Mouse (Mus musculus) lung, embryonic 15.5 days (tissue): ENCODE data around the gene Gucy2d. TPM values are rescaled to one million over a fixed set of nuclear protein-coding genes. Genes with fewer than 3 reads are reported as not detected.

ENCODE experiments used
- ATAC-seq: fragments of 200-750 bp; cut with Nextera tagmentation; 2 replicates; pipeline ENCODE4 v1.8.0; 2017; ENCODE audit warnings: moderate number of reproducible peaks, borderline replicate concordance; ENCODE audit not compliant: low FRiP score, low TSS enrichment; ENCODE audit errors: extremely low read depth
- H3K27ac ChIP-seq: fragments of 300-500 bp; sonication (generic); 2 replicates; pipeline ENCODE4 v1.5.1; 2015; ENCODE audit warnings: moderate library complexity, mild to moderate bottlenecking, inconsistent platforms
- H3K27me3 ChIP-seq: fragments of 300-500 bp; sonication (generic); 2 replicates; pipeline ENCODE4 v1.6.1; 2015; ENCODE audit warnings: inconsistent platforms
- H3K36me3 ChIP-seq: fragments of 300-500 bp; sonication (generic); 2 replicates; pipeline ENCODE4 v1.6.1; 2015; ENCODE audit warnings: inconsistent platforms
- H3K4me1 ChIP-seq: fragments of 300-500 bp; sonication (generic); 2 replicates; pipeline ENCODE4 v1.6.1; 2015; ENCODE audit warnings: inconsistent platforms
- H3K4me2 ChIP-seq: fragments of 300-500 bp; sonication (generic); 2 replicates; pipeline ENCODE4 v1.6.1; 2015; ENCODE audit warnings: inconsistent platforms, mild to moderate bottlenecking, moderate library complexity
- H3K4me3 ChIP-seq: fragments of 300-500 bp; sonication (generic); 2 replicates; pipeline ENCODE4 v1.5.1; 2015; ENCODE audit warnings: mild to moderate bottlenecking, inconsistent platforms
- H3K9ac ChIP-seq: fragments of 300-500 bp; sonication (generic); 2 replicates; pipeline ENCODE4 v1.6.1; 2015; ENCODE audit warnings: inconsistent platforms
- H3K9me3 ChIP-seq: fragments of 300-500 bp; sonication (generic); 2 replicates; pipeline ENCODE4 v1.6.1; 2016; ENCODE audit warnings: inconsistent platforms
- WGBS: fragments of 180-500 bp; shearing (Covaris S2); methylation state at CpG from one replicate; pipeline ENCODE4 v1.1.7; 2015; 5-methylcytosine and 5-hydroxymethylcytosine counted together
- polyA plus RNA-seq: library from polyadenylated mRNA; unstranded; fragments of >200 nt; fragmentation: Nextera tagmentation; extraction: Ambion mirVana; gene quantifications from 2 replicates; pipeline ENCODE4 v1.2.1, GENCODE M21; 2015

The Gucy2d gene
- polyA plus RNA-seq, 1 experiment from 2014 or later: not detected

DNA sequence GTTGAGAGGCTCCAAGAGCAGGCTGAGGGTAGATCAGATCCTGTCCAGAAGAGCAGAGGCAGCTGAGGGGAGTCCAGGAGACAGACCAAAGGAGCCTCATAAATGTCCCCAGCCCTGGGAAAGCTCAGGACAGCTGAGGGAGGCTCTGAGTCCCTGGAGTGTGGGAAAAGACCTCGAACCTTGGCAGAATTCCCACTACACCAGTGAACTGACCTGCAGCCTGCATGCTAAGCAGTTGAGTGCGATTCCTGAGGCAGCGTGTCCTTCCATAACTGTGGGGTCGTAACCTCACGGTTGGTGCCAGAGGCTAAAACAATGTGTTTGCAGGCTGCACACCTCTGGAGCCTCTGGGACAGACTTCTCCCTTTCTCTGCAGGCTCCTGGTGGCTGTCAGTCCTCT, 20.9 kb upstream of the Gucy2d start:
- WGBS: 46% methylated on average over 5 of the region's 5 CpGs
- no peak for ATAC-seq
- Histone ChIP-seq H3K36me3 (no peaks in the 10 kb centered on the region), H3K9me3 (no peaks in the 10 kb centered on the region), H3K4me2 (no peak overlapping the region), H3K27ac (no peak overlapping the region), H3K27me3 (no peaks in the 10 kb centered on the region), H3K9ac (no peak overlapping the region), H3K4me3 (no peak overlapping the region), H3K4me1 (peaks cover 19% of the 10 kb centered on the region)

DNA sequence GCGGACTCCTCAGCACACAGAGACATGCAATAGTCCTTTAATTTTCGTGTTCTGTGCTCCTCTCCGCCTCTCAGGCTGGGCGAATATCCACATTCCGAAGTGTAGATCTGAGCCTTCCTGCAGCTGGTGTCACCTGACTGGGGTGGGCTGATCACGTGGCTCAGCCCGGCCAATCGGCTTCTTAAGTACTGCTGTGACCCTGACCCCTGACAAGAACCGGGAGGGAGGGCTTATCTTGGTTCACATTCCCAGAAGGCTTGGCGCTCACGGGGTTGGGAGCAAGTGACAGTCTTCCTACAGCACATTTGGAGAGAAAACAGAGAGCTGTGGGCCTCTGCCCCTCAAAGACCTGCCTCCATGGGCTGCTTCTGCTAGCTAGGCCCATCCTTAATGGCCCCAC, 16.7 kb upstream of the Gucy2d start:
- no peak overlapping the region for H3K9ac ChIP-seq
- WGBS: 65% methylated on average over 11 of the region's 11 CpGs

DNA sequence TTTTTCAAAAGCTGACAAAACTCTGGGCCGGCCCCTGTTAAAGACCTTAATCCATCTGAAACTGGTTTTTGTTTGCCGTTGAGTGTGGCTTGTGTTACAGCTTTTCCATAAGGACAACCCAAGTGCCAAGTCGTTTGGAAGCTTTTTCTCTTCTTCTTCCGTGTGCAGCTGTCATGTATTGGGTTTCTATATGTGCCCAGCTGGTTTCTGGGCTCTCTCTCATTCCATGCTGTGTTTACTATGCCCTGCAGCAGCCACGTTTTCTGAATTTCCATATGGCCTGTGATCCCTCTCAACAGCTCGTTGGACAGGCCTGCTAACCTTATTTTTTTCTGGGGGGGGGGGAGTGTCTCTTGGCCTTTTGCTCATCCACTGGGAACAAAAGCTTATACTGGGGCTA, 15.8 kb upstream of the Gucy2d start:
- no peak overlapping the region for H3K9ac ChIP-seq
- ATAC-seq: no peak
- 0 out of 2 replicates have a peak, but pooled peaks cover 3% of the 10 kb centered on the region for H3K4me1 ChIP-seq
- no peaks in the 10 kb centered on the region for H3K27me3 ChIP-seq
- no peaks in the 10 kb centered on the region for H3K36me3 ChIP-seq
- H3K4me2 ChIP-seq: no peak overlapping the region
- H3K9me3 ChIP-seq: no peaks in the 10 kb centered on the region
- no peak overlapping the region for H3K27ac ChIP-seq
- H3K4me3 ChIP-seq: no peak overlapping the region
- WGBS: 39% methylated on average over 6 of the region's 6 CpGs

More for the DNA sequence above, 16.7 kb upstream of the Gucy2d start:
- Histone ChIP-seq H3K4me2 (no peak overlapping the region), H3K27me3 (no peaks in the 10 kb centered on the region), H3K9me3 (no peaks in the 10 kb centered on the region), H3K4me1 (0 out of 2 replicates have a peak, but pooled peaks cover 6% of the 10 kb centered on the region), H3K36me3 (no peaks in the 10 kb centered on the region), H3K27ac (no peak overlapping the region), H3K4me3 (no peak overlapping the region)
- ATAC-seq: no peak

DNA sequence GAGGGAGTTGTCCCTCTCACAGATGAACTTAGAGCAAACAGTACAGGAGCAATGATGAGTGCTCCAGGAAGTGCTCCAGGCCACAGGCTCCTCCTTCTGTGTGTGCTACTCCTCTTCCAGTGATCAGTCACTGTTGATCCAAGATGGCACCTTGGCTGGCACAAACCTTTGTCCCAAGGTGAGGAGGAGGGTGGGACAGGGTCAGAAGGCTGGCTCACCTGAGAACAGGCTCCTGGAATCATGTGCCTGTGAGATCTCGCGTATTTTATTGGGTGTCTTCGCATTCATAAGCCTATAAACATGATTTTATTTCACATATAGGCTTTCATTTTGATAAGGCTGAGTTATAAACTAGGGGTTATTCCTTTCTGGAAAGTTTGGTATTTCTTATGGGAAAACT, 14.7 kb upstream of the Gucy2d start:
- Histone ChIP-seq H3K27me3 (no peaks in the 10 kb centered on the region), H3K4me3 (no peak overlapping the region), H3K9ac (no peak overlapping the region), H3K4me1 (no peaks in the 10 kb centered on the region), H3K27ac (no peak overlapping the region), H3K4me2 (no peak overlapping the region), H3K9me3 (no peaks in the 10 kb centered on the region), H3K36me3 (no peaks in the 10 kb centered on the region)
- no peak for ATAC-seq
- WGBS: 90% methylated on average over 3 of the region's 3 CpGs

DNA sequence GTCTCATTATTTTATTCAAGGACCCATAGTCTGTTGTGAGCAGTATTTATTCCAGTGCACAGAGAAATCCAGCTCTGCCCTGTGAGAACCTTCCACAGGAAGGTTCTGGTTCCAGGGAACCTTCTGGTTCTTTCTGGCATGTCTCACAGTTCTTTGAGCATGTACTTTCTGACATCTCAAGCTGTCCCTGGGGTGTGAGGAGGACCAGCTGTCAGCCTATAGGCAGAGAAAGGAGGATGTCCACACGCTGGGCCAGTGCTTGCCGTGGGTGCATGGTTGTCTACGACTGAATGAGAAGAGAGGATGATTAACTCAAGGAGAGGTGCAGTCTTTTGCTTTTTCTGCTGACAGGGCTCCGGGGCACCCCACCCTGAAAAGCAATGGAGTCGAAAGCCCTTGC, 13.6 kb upstream of the Gucy2d start:
- Histone ChIP-seq H3K27ac (no peak overlapping the region), H3K27me3 (no peaks in the 10 kb centered on the region), H3K4me3 (no peak overlapping the region), H3K36me3 (no peaks in the 10 kb centered on the region), H3K9me3 (no peaks in the 10 kb centered on the region), H3K4me1 (no peaks in the 10 kb centered on the region), H3K9ac (no peak overlapping the region), H3K4me2 (no peak overlapping the region)
- WGBS: 67% methylated on average over 5 of the region's 5 CpGs
- no peak for ATAC-seq

DNA sequence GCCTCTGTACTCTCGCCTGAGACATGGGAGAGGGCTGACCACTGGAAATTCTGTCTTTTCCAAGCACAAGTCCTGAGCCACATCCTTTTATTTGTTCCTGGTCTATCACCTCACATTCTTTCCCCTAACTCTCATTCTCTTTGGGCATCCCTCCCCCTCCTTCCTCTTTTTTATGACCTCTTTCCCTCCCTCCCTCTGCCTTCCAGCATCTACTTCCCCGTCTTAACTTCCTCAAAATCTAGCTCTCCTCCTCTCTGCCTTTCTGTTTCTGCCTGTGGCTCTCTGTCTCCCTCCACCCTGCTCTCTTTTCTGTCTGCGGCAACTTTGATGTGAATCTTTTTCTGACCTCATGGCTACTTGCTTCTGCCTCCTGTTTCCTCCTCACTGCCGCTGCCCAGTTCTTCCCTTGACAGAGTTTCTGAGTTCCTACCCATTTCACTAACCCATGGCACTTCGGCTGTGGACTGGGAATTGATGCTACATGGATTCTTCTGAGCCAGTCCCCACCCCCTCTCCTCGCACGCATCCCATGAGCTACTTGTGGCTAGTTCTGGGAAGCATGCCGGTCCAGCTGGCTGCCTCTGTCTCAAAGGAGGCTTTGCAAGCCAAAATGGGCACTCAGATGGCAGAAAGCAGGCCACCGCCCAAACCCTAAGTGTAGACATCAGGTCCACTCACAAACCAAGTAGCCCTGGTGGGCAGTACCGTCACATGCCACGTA, 12.9 kb upstream of the Gucy2d start:
- ATAC-seq: no peak

DNA sequence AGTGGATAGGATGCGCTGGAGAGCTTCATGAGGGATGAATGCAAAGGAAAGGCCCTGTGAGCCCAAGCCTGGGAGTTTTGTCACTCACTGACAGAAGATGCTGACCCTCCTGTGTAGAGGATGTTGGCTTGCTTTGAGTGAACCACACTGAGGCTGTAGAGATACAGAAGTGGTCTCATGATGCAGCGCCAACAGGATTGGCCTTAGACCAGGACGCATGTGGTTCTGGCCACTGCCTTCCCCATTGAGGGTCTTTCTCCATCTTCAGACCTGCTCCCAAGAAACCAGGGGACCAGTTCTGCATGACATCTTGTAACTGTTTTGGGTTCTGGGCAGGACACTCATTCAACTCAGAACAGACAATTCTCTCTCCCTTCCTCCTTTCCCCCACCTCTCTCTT, 10.6 kb upstream of the Gucy2d start:
- H3K27ac ChIP-seq: no peak overlapping the region
- no peaks in the 10 kb centered on the region for H3K27me3 ChIP-seq
- no peaks in the 10 kb centered on the region for H3K9me3 ChIP-seq
- 90% methylated on average over 3 of the region's 3 CpGs for WGBS
- no peaks in the 10 kb centered on the region for H3K4me1 ChIP-seq
- no peak overlapping the region for H3K4me2 ChIP-seq
- no peak for ATAC-seq
- no peak overlapping the region for H3K9ac ChIP-seq
- no peaks in the 10 kb centered on the region for H3K36me3 ChIP-seq
- no peak overlapping the region for H3K4me3 ChIP-seq

More for the DNA sequence above, 12.9 kb upstream of the Gucy2d start:
- 70% methylated on average over 11 of the region's 11 CpGs for WGBS
- Histone ChIP-seq H3K27me3 (no peaks in the 10 kb centered on the region), H3K9ac (no peak overlapping the region), H3K36me3 (no peaks in the 10 kb centered on the region), H3K9me3 (no peaks in the 10 kb centered on the region), H3K4me2 (no peak overlapping the region), H3K4me1 (no peaks in the 10 kb centered on the region), H3K4me3 (no peak overlapping the region), H3K27ac (no peak overlapping the region)

DNA sequence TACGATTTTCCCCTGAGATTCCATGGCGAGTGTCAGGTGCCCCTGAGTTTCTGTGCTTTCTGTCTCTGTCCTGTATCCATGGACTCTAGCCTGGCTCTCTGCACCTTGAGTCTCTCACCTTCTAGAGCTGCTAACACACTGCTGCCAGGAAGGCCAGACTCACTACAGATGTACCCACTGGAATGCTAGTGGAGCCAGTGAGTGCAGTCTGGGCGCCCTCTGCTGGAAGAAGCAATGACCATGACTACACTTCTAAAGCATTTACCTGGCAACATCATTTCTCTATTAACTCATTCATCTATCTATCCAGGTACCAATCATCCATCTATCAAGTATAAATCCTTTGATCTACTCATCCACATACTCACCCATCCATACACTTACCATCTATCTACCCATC, 9.4 kb upstream of the Gucy2d start:
- WGBS: 25% methylated on average over 3 of the region's 3 CpGs
- Histone ChIP-seq H3K36me3 (no peaks in the 10 kb centered on the region), H3K9ac (no peak overlapping the region), H3K4me3 (no peak overlapping the region), H3K9me3 (no peaks in the 10 kb centered on the region), H3K27ac (no peak overlapping the region), H3K27me3 (no peaks in the 10 kb centered on the region), H3K4me2 (no peak overlapping the region), H3K4me1 (no peaks in the 10 kb centered on the region)
- no peak for ATAC-seq

DNA sequence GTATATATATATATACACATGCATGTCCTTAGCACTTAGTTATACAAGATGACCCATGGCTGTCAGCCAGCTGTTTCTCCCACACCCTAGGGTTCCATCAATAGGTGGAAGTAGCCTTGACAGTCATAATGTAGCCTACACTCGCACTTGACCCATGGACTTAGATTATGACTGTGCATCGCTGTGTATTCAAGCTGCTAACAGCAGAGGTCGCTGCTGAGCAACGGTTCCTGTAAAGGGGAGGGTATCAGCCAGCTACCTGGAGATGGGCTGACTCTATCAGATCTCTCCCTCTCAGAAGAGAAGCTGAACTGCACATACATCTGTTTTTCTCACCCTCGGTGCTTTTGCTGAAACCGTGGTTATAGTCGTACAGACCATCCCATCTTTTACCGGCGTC, 2.6 kb upstream of the Gucy2d start:
- no peak overlapping the region for H3K9ac ChIP-seq
- no peak overlapping the region for H3K27ac ChIP-seq
- no peaks in the 10 kb centered on the region for H3K36me3 ChIP-seq
- no peaks in the 10 kb centered on the region for H3K9me3 ChIP-seq
- H3K27me3 ChIP-seq: no peaks in the 10 kb centered on the region
- 35% methylated on average over 9 of the region's 9 CpGs for WGBS
- H3K4me3 ChIP-seq: no peak overlapping the region
- no peak for ATAC-seq
- H3K4me1 ChIP-seq: no peaks in the 10 kb centered on the region
- no peak overlapping the region for H3K4me2 ChIP-seq

DNA sequence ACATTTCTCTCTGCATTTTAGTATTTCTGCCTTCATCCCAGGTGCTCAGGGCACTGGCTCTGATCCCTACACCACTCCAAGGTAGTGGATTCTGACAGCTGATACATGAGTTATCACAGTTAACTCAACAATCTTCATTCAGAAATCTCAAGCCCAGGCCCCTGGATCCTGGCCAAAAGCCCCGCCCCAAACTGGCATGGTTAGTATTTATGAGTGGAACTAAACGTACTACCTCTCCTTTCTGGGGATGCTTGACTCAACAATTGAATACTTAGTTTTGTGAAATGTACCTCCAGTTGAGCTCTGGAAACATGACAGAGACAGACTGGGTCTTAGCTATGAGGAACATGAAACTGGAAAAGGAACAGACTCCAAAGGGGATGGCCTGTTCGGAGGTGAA, 6.7 kb downstream of the Gucy2d start:
- no peaks in the 10 kb centered on the region for H3K27me3 ChIP-seq
- 59% methylated on average over 3 of the region's 3 CpGs for WGBS
- no peak overlapping the region for H3K27ac ChIP-seq
- no peak for ATAC-seq
- no peaks in the 10 kb centered on the region for H3K4me1 ChIP-seq
- H3K9me3 ChIP-seq: no peaks in the 10 kb centered on the region
- no peak overlapping the region for H3K9ac ChIP-seq
- no peaks in the 10 kb centered on the region for H3K36me3 ChIP-seq
- no peak overlapping the region for H3K4me2 ChIP-seq
- no peak overlapping the region for H3K4me3 ChIP-seq

DNA sequence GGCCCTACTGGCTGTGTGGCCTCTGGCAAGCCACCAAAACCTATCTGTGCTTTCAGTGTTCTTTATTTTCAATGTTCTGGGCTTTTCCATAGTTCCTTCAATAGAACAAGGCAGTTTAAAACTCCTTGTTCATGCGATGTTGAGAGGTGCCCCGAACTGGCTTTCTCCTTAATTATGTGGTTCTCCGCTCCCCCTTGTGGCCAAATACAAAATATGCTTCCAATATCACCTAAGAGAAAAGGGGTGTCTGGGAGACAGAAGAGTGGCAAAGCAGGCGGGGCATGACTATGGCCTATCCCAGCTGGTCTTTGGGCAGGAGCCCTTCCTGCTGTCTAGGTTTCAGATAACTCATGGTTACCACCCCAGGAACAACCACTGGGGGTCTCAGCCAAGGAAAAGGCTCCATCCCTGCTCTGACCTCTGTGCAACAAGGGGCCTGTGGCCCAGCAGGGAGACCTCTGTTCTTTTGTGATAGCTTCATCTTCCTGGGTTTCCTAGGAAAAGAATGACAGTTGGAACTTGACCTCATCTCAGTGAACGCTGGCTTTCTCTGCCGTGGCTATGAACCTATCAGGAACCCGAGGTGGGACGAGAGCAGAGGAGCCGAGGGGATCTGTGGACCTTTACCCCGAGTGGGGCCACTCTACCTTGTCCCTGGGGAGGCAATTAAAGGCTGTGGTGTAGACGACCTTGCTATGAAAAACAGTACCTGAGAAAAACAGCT, 7.5 kb downstream of the Gucy2d start:
- Histone ChIP-seq H3K4me3 (no peak overlapping the region), H3K36me3 (no peaks in the 10 kb centered on the region), H3K9ac (no peak overlapping the region), H3K27me3 (no peaks in the 10 kb centered on the region), H3K9me3 (no peaks in the 10 kb centered on the region), H3K4me1 (no peaks in the 10 kb centered on the region), H3K27ac (no peak overlapping the region), H3K4me2 (no peak overlapping the region)
- no peak for ATAC-seq
- WGBS: 59% methylated on average over 11 of the region's 11 CpGs

DNA sequence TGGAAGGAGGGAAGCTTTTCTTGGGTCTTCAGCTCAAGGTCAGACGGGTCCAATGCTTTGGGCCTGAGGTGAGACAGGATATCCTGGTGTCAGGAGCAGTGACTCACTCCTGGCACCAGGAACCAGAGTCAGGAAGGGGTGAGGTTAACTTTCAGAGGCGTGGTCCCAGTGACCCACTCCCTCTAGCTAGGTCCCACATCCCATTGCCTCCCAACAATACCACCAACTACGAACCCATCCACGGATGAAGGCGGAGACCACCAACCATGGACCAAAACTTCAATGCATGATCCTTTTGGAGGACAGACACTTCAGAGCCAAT, 8.1 kb downstream of the Gucy2d start:
- 84% methylated on average over 5 of the region's 5 CpGs for WGBS
- no peaks in the 10 kb centered on the region for H3K4me1 ChIP-seq
- no peak overlapping the region for H3K9ac ChIP-seq
- no peaks in the 10 kb centered on the region for H3K36me3 ChIP-seq
- H3K9me3 ChIP-seq: no peaks in the 10 kb centered on the region
- H3K4me2 ChIP-seq: no peak overlapping the region
- H3K27me3 ChIP-seq: no peaks in the 10 kb centered on the region
- H3K4me3 ChIP-seq: no peak overlapping the region
- no peak overlapping the region for H3K27ac ChIP-seq
- ATAC-seq: no peak
